Mouse (Mus musculus) spleen, adult 2 months (tissue): ENCODE data around the gene Col1a2.

Experiments
- CTCF ChIP-seq: fragments of 200-500 bp; IDR thresholded peaks from 2 replicates; pipeline ENCODE4 v1.5.1; 2011; ENCODE audit warnings: mild to moderate bottlenecking, inconsistent platforms; ENCODE audit not compliant: insufficient read depth, insufficient read length, insufficient replicate concordance; ENCODE audit errors: extremely low read depth
- POLR2A ChIP-seq: fragments of 200-500 bp; IDR thresholded peaks from 2 replicates; pipeline ENCODE4 v1.6.1; 2011; ENCODE audit warnings: low read depth, low read length, inconsistent platforms

DNA sequence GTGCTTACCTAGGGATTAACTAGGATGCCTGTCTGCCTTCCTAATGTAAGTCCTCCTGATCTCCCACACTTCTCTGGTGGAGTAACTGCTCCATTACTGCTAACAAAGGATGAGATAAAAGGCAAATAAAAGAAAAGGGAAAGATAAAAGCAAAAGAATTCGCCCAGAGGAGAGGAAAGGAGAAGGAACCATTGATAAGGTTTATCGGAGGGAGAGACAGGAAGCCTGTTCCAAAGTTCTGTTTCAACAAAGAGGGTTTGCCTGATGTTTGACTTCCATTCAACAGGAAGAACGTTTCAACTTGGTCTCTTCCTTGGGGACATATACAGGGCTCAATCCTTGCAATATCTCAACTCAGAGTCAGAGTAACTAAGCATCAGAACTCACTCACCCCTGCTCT, 39.3 kb upstream of the Col1a2 start:
- no peak for TF ChIP-seq CTCF
- TF ChIP-seq POLR2A, result no peak
